Mouse (Mus musculus) MEL (cell line): ENCODE measurements around the gene Nans.

Source experiments
- CTCF ChIP-seq, 3 experiments: IDR thresholded peaks in 2 of 3; conservative IDR thresholded peaks in 1 of 3; 2 replicates each; pipeline ENCODE4 v1.5.1; 2011 to 2012; ENCODE audit warnings: low read length in 3 of 3, low read depth in 2 of 3, mild to moderate bottlenecking in 2 of 3, improper control_type of control experiment in 1 of 3, inconsistent platforms in 1 of 3, mixed read lengths in 1 of 3, moderate library complexity in 1 of 3; ENCODE audit not compliant: control insufficient read depth in 1 of 3, insufficient read depth in 1 of 3, poor library complexity in 1 of 3, severe bottlenecking in 1 of 3
- USF1 ChIP-seq: IDR thresholded peaks from 2 replicates; pipeline ENCODE4 v1.6.1; 2014; ENCODE audit warnings: low read depth, mild to moderate bottlenecking, inconsistent platforms, low read length, improper control_type of control experiment, moderate library complexity

DNA sequence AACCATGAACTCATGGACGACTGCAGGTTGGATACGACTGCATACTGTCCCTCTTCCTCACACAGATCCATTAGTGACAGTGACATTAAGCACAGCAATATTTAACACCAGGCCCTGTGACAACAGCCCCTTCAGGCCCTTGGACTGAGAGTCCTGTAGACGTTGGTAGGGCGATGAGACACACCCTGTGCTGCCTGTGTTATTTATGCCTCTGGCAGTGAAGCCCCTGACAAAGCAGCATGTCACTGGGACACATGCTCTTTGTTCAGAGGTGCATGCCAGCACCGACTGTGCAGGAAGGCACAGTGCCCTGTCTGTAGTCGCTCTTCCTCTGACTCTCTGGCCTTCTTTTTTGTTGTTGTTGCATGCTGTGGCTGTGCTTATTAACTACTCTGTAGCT lies 40.2 kb upstream of the Nans start:
- TF ChIP-seq USF1, result no peak
- TF ChIP-seq CTCF (IDR thresholded peaks at IDR 0.05 in 2 of 3, conservative IDR thresholded peaks at IDR 0.05 in 1 of 3; ENCODE audit: control insufficient read depth in 1 of 3, insufficient read depth in 1 of 3, low read depth in 2 of 3, low read length in 3 of 3, poor library complexity in 1 of 3, severe bottlenecking in 1 of 3), result no peak
